Mouse (Mus musculus) myocyte (in vitro differentiated cells): ENCODE results near the gene Myo10. TPM values are rescaled to one million over a fixed set of nuclear protein-coding genes. Genes with fewer than 3 reads are reported as not detected.

Experiments
- H3K27me3 ChIP-seq: one replicate; pipeline ENCODE4 v1.6.1; 2011; ENCODE audit not compliant: control insufficient read depth, insufficient read depth, insufficient read length
- H3K36me3 ChIP-seq: one replicate; pipeline ENCODE4 v1.6.1; 2011; ENCODE audit not compliant: control insufficient read depth, insufficient read depth
- H3K4me2 ChIP-seq: one replicate; pipeline ENCODE4 v1.6.1; 2011; ENCODE audit warnings: low read depth, control low read depth
- H3K4me3 ChIP-seq: one replicate; pipeline ENCODE4 v1.5.1; 2011; ENCODE audit warnings: mild to moderate bottlenecking, control low read depth, moderate library complexity
- H3K79me2 ChIP-seq: one replicate; pipeline ENCODE4 v1.6.1; 2011; ENCODE audit not compliant: control insufficient read depth, insufficient read depth
- H3ac ChIP-seq: one replicate; pipeline ENCODE4 v1.6.1; 2011; ENCODE audit not compliant: control insufficient read depth, insufficient read length
- CEBPB ChIP-seq: IDR thresholded peaks from 2 replicates; pipeline ENCODE4 v1.6.1; 2011; ENCODE audit warnings: mild to moderate bottlenecking, moderate library complexity; ENCODE audit not compliant: poor library complexity, insufficient read depth, severe bottlenecking
- E2F4 ChIP-seq: IDR thresholded peaks from one replicate; pipeline ENCODE4 v1.6.1; 2011; ENCODE audit warnings: mild to moderate bottlenecking, control low read depth, moderate library complexity; ENCODE audit not compliant: insufficient read depth
- MAX ChIP-seq: IDR thresholded peaks from one replicate; pipeline ENCODE4 v1.6.1; 2011; ENCODE audit warnings: low read depth, mild to moderate bottlenecking, control low read depth
- MYOD1 ChIP-seq, 3 experiments: IDR thresholded peaks; one replicate each; pipeline ENCODE4 v1.6.1; 2011; ENCODE audit warnings: control low read depth in 2 of 3, low read depth in 2 of 3, mild to moderate bottlenecking in 2 of 3, moderate library complexity in 1 of 3; ENCODE audit not compliant: insufficient read length in 2 of 3, control insufficient read depth in 1 of 3
- MYOG ChIP-seq, 3 experiments: IDR thresholded peaks; one replicate each; pipeline ENCODE4 v1.6.1; 2011; ENCODE audit warnings: control low read depth in 2 of 3, low read depth in 2 of 3, mild to moderate bottlenecking in 2 of 3; ENCODE audit not compliant: insufficient read length in 2 of 3, control insufficient read depth in 1 of 3, insufficient read depth in 1 of 3
- POLR2A ChIP-seq: IDR thresholded peaks from one replicate; pipeline ENCODE4 v1.6.1; 2011; ENCODE audit warnings: low read depth, mild to moderate bottlenecking, control low read depth, moderate library complexity; ENCODE audit not compliant: insufficient read length
- POLR2AphosphoS2 ChIP-seq: IDR thresholded peaks from one replicate; pipeline ENCODE4 v1.6.1; 2011; ENCODE audit warnings: low read depth, control low read depth; ENCODE audit not compliant: insufficient read length
- REST ChIP-seq: IDR thresholded peaks from one replicate; pipeline ENCODE4 v1.6.1; 2011; ENCODE audit warnings: mild to moderate bottlenecking, control low read depth, moderate library complexity; ENCODE audit not compliant: insufficient read depth, insufficient read length
- SRF ChIP-seq: IDR thresholded peaks from one replicate; pipeline ENCODE4 v1.6.1; 2011; ENCODE audit warnings: low read depth; ENCODE audit not compliant: control insufficient read depth, insufficient read length
- TCF12 ChIP-seq: IDR thresholded peaks from one replicate; pipeline ENCODE4 v1.6.1; 2011; ENCODE audit warnings: mild to moderate bottlenecking, control low read depth; ENCODE audit not compliant: poor library complexity, insufficient read depth, severe bottlenecking
- TCF3 ChIP-seq: IDR thresholded peaks from one replicate; pipeline ENCODE4 v1.6.1; 2011; ENCODE audit warnings: low read depth, control low read depth; ENCODE audit not compliant: insufficient read length
- USF1 ChIP-seq: IDR thresholded peaks from one replicate; pipeline ENCODE4 v1.6.1; 2011; ENCODE audit warnings: low read depth, mild to moderate bottlenecking, control low read depth, moderate library complexity
- polyA plus RNA-seq: library from polyadenylated mRNA; unstranded; fragments of >200 nt; fragmentation: generic; extraction: Trizol; gene quantifications from one replicate; pipeline ENCODE4 v1.2.1, GENCODE M21; 2012; ENCODE audit warnings: missing spikeins

The Myo10 gene
- polyA plus RNA-seq, 1 experiment: 71.4 TPM

GRCm38 (mm10) chr15:25674099-25674931 lies 52.0 kb downstream of the Myo10 start:
- no peak overlapping the region for H3ac ChIP-seq
- H3K4me3 ChIP-seq: no peak overlapping the region
- H3K27me3 ChIP-seq: no peaks in the 10 kb centered on the region
- no peak overlapping the region for H3K4me2 ChIP-seq
- peaks cover 14% of the 10 kb centered on the region for H3K36me3 ChIP-seq
- H3K79me2 ChIP-seq: peaks cover 97% of the 10 kb centered on the region
- TF ChIP-seq MYOD1 (IDR thresholded peaks at IDR 0.05; ENCODE audit: control insufficient read depth in 1 of 3, insufficient read length in 2 of 3, low read depth in 2 of 3): peak in 2 of 3 experiments; percentile 34 to 61
- peak; percentile 35 for TF ChIP-seq POLR2AphosphoS2
- no peak for TF ChIP-seq REST
- TF ChIP-seq MYOG (IDR thresholded peaks at IDR 0.05; ENCODE audit: control insufficient read depth in 1 of 3, insufficient read depth in 1 of 3, insufficient read length in 2 of 3, low read depth in 2 of 3): peak in 1 of 3 experiments; percentile 51

- Histone ChIP-seq H3K4me3 (no peak overlapping the region), H3K36me3 (peaks cover 14% of the 10 kb centered on the region), H3ac (no peak overlapping the region), H3K27me3 (no peaks in the 10 kb centered on the region), H3K4me2 (no peak overlapping the region), H3K79me2 (peaks cover 98% of the 10 kb centered on the region)
- TF ChIP-seq MAX (no peak), REST (no peak), MYOD1 (IDR thresholded peaks at IDR 0.05; ENCODE audit: control insufficient read depth in 1 of 3, insufficient read length in 2 of 3, low read depth in 2 of 3) (no peak), POLR2A (no peak), USF1 (no peak), TCF3 (no peak), SRF (no peak), POLR2AphosphoS2 (no peak), TCF12 (no peak), CEBPB (no peak), MYOG (IDR thresholded peaks at IDR 0.05; ENCODE audit: control insufficient read depth in 1 of 3, insufficient read depth in 1 of 3, insufficient read length in 2 of 3, low read depth in 2 of 3) (no peak), E2F4 (no peak)
These were observed 52.6 kb downstream of the Myo10 start for GRCm38 (mm10) chr15:25674932-25675250.

- no peak overlapping the region for H3ac ChIP-seq
- H3K4me2 ChIP-seq: no peak overlapping the region
- TF ChIP-seq SRF: no peak
- no peak for TF ChIP-seq USF1
- TF ChIP-seq POLR2AphosphoS2: no peak
- no peak for TF ChIP-seq POLR2A
- no peak for TF ChIP-seq MYOG (IDR thresholded peaks at IDR 0.05; ENCODE audit: control insufficient read depth in 1 of 3, insufficient read depth in 1 of 3, insufficient read length in 2 of 3, low read depth in 2 of 3)
- no peak for TF ChIP-seq REST
- no peak for TF ChIP-seq E2F4
- TF ChIP-seq MYOD1 (IDR thresholded peaks at IDR 0.05; ENCODE audit: control insufficient read depth in 1 of 3, insufficient read length in 2 of 3, low read depth in 2 of 3): no peak
- no peak for TF ChIP-seq MAX
- no peak for TF ChIP-seq TCF12
- H3K36me3 ChIP-seq: peaks cover 13% of the 10 kb centered on the region
- no peaks in the 10 kb centered on the region for H3K27me3 ChIP-seq
- H3K79me2 ChIP-seq: peaks cover 100% of the 10 kb centered on the region
- H3K4me3 ChIP-seq: no peak overlapping the region
These were observed 53.0 kb downstream of the Myo10 start for GRCm38 (mm10) chr15:25675359-25675758.

- Histone ChIP-seq H3K27me3 (no peaks in the 10 kb centered on the region), H3K79me2 (peaks cover 100% of the 10 kb centered on the region), H3K36me3 (peaks cover 8% of the 10 kb centered on the region), H3K4me2 (no peak overlapping the region), H3ac (no peak overlapping the region), H3K4me3 (no peak overlapping the region)
- TF ChIP-seq TCF3 (no peak), SRF (no peak), MYOD1 (IDR thresholded peaks at IDR 0.05; ENCODE audit: control insufficient read depth in 1 of 3, insufficient read length in 2 of 3, low read depth in 2 of 3) (peak in 2 of 3 experiments; percentile 21 to 22), CEBPB (no peak)
These were observed 53.9 kb downstream of the Myo10 start for GRCm38 (mm10) chr15:25676056-25676785.

- Histone ChIP-seq H3ac (no peak overlapping the region), H3K36me3 (peaks cover 12% of the 10 kb centered on the region), H3K27me3 (no peaks in the 10 kb centered on the region), H3K4me2 (no peak overlapping the region), H3K79me2 (peaks cover 100% of the 10 kb centered on the region), H3K4me3 (no peak overlapping the region)
- TF ChIP-seq MYOD1 (IDR thresholded peaks at IDR 0.05; ENCODE audit: control insufficient read depth in 1 of 3, insufficient read length in 2 of 3, low read depth in 2 of 3) (peak; percentile 33 to 45 (median 37)), SRF (no peak)
These were observed 56.8 kb downstream of the Myo10 start for GRCm38 (mm10) chr15:25679081-25679480.
